Mouse (Mus musculus): ENCODE measurements around the gene Tgfbr2.

The Tgfbr2 gene

DNA sequence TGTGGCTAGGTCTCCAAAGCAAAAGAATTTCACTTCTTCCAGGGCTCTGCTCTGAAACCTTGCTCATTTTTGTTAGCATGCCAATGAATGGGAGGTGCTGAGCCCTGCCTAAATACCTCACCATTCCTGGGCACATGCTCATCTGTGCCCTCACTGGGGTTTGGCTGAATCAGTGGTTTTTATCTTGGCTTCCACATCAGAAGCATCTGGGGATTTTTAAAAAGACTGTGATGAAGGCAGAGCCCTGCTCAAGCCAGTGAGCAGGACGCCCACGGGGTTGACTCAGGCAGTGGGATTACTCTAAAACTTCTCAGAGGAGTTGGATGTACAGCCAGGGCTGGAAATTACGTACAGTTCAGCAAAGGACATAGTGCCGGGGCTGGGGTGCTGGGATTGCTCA lies 22.3 kb downstream of the Tgfbr2 start:
- DNase-seq (ENCODE audit: low read depth): peak; percentile 91

DNA sequence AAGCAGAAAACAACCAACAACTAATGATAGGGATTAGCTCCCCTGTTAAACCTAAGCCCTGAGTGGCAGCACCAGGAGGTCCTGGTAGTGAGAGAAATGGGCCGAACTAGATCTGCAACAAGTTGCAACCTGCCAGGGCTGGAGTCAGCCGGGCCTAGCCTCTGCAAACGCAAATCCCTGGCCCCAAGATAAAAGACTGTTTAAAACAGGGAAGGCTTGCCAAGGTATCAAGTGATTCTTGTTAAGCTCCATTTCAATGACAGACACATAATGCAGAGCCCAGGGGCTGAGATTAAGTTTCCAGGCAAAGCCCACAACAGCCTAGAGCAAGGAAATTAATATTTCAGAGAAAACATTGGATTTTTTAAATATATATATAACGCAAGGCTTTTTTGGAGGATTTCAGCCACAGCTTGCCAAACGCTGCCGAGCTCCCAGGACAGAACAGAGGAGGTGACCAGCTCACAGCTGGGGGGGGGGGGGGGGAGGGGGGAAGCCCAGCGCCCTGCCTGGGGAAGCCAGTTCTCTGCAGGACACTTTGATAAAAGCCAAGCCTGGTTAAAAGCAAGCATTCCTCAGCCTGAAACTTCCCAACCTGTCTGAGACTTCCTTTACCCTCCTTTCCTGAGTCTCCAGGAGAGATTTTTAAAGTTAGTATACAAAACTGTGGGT lies 24.3 kb downstream of the Tgfbr2 start:
- DNase-seq (ENCODE audit: low read depth): no peak

DNA sequence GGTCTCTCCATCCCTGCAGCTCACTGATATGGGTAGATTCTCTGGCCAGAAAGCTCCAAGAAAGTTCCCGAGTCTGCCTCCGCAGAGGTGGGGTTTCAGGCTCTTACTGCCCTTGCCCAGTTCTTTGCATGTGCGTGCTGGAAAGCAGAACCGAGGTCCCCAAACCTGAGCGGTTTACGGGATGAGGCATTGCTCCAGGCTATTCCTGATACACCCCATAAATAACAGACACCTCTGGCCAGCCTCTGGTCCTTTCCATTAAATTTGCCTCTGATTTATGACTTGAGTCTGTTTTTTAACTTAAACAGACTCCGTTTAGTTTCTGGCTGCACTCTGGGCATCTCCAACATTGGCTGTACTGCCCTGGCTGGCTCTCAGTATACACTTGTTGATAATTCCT lies 26.4 kb downstream of the Tgfbr2 start:
- no peak for DNase-seq (ENCODE audit: low read depth)

DNA sequence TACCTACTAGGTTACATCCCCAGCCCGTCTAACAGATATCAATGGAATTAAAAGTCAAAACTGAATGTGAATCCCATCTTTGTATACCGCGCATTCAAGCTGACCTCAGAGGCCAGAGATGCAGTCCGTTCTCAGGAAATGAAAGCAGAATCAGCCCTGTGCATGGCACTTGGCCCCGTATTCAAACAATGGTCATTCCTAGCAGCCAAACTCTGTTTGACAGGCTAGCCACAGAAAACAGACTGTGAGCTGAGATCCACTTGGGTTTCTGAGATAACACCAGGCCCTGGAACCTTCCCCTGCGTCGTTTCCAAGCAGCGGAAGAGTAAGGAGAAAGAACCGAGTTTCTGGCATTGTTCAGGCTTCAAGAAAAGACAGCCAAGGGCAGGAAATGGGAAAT lies 28.9 kb downstream of the Tgfbr2 start:
- DNase-seq (ENCODE audit: low read depth): no peak

DNA sequence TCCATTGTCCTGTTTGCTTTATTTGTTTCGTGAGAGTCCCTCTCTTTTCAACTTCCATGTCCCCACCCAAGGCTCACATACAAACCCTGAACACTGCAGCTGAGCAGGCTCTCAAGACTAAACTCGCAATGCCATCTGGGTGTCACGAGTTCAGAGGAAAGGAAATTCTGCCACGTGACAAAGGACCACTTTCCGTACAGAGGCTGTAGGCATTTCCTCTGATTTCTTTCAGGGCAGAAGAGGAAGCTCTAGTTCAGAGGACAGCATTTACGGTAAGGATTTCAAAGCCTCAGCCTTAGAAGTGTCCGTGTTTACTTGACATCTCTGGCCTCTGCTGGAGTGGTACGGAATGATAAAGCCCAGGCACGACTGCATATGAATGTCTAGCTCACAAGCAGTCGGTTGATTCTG lies 29.9 kb downstream of the Tgfbr2 start:
- no peak for DNase-seq (ENCODE audit: low read depth)

GRCm38 (mm10) chr9:116140422-116140821 lies 34.7 kb downstream of the Tgfbr2 start:
- no peak for DNase-seq (ENCODE audit: low read depth)

- DNase-seq (ENCODE audit: low read depth): no peak
Observed at GRCm38 (mm10) chr9:116139549-116139948, 35.6 kb downstream of the Tgfbr2 start.

DNA sequence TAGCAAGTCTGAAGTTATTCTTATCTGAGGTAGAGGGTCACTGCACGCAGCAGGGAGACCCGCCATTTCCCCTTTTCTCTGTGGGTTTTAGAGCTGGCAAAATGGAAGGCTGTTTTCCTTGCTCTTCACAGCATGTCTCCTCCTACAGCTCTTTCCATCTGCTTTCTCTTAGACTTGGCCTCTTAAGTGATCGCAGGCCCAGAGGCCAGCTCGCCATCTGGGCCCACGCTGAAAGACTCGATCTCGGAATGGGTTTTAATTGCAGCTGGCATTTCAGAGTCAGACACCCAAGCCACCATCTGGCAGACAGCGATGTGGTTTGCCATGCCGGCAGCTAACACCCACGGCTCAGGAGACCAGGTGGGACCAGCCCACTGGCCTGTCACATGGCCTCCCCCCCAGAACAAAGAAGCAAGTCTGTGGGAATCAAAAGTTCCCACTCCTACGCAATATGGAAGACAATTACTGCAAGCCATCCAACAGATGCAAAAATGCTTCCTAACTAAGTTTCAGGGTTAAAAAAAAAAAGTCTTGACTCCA lies 36.5 kb downstream of the Tgfbr2 start:
- peak; percentile 74 for DNase-seq (ENCODE audit: low read depth)

GRCm38 (mm10) chr9:116137645-116138044 lies 37.5 kb downstream of the Tgfbr2 start:
- no peak for DNase-seq (ENCODE audit: low read depth)

GRCm38 (mm10) chr9:116136811-116137210 lies 38.3 kb downstream of the Tgfbr2 start:
- no peak for DNase-seq (ENCODE audit: low read depth)

DNA sequence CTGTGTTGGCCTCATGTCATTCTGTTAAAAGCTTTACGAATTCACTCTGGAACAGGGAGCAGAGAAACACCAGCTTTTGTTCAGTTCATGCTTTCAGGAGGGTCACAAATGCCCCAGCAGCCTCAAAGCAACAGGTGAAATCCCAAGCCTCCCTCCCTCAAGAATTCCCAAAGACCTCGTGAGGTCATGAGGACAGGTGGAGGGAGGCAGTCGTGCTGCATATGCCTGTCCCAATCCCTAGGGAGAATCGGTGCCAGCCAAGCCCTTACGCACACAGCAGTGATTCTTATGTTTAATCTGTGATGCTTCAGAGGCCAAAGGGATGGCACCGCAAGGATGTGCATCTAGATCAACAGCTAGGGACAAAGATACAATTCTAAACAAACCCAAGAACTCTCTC lies 39.0 kb downstream of the Tgfbr2 start:
- no peak for DNase-seq (ENCODE audit: low read depth)

DNA sequence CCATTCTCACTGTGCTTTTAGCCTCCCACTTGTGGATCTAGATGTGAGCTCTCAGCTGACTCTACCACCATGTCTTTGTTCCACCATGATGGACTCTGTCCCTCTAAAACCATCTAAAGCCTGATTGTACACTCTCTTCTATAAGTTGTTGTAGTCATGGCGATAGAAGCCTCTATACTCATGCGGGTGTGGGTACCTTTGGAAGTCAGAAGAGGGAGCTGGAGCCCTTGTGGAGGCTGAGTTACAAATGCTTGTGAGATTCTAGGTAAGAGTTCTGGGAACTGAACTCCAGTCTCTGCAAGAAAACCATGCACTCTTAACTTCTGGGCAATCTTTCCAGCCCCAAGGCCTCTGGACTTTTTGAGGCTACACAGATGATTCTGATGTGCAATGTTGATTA lies 40.7 kb downstream of the Tgfbr2 start:
- DNase-seq (ENCODE audit: low read depth): no peak

GRCm38 (mm10) chr9:116133312-116133980 lies 41.7 kb downstream of the Tgfbr2 start:
- DNase-seq (ENCODE audit: low read depth): no peak

- DNase-seq (ENCODE audit: low read depth): no peak
Observed at GRCm38 (mm10) chr9:116128886-116129285, 46.3 kb downstream of the Tgfbr2 start.

- DNase-seq (ENCODE audit: low read depth): no peak
Observed at GRCm38 (mm10) chr9:116128311-116128710, 46.8 kb downstream of the Tgfbr2 start.

DNA sequence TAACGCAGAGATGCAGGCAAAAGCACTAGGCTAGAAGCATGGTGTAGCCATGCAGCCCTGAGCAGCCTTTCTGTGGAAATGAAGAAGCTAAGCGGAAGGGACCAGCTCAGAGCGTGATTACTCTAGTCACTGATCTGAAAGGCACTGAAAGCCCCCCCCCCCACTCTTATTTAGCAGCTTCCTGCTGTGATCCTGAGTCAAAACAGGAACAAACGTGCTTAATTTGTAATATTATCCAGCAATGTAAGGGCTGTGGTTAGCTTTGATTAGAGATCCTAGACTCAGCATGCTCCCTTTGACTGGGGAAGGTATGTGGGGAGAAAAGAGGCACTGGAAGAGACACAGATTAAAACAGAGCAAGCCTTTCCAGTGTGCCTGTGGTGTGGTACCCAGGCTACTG lies 48.7 kb downstream of the Tgfbr2 start:
- DNase-seq (ENCODE audit: low read depth): no peak

GRCm38 (mm10) chr9:116122969-116123589 lies 52.1 kb downstream of the Tgfbr2 start:
- DNase-seq (ENCODE audit: low read depth): no peak

DNA sequence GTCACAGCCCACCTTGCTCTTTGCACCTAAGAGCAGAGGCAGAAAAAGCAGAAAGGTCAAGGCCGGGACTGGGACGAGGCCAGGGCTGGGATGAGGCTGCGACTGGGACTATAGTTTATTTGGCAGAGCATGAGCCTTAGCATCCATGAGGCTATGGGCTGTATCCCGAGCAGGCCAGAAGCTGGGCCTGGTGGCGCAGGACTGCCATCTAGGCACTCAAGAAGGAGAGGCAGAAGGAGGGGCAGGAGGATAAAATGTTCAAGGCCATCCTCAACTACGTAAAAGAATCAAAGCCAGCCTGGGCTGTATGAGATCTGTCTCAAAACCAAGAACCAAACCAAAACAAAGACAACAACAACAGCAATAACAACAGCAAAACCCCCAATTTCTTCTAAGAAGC lies 52.6 kb downstream of the Tgfbr2 start:
- DNase-seq (ENCODE audit: low read depth): no peak

DNA sequence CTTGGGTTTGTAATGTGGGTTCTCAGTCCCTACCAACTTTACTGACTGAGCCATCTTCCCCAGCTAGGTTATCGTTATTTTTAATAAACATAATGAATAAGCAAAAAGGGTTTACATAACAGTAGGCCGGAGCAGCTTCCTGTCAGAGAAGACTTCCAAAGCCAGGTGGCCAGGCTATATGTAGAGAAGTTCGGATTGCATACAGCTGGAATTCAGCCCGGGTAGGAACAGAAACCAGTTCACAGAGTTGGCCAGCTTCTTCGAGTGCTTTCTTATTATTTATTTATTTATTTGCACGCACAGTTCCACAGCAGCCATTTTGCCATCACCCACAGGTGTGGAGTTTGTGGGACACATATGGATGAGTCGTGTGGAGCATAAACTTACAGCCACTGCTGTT lies 53.7 kb downstream of the Tgfbr2 start:
- DNase-seq (ENCODE audit: low read depth): no peak

GRCm38 (mm10) chr9:116119990-116120389 lies 55.2 kb downstream of the Tgfbr2 start:
- no peak for DNase-seq (ENCODE audit: low read depth)

DNA sequence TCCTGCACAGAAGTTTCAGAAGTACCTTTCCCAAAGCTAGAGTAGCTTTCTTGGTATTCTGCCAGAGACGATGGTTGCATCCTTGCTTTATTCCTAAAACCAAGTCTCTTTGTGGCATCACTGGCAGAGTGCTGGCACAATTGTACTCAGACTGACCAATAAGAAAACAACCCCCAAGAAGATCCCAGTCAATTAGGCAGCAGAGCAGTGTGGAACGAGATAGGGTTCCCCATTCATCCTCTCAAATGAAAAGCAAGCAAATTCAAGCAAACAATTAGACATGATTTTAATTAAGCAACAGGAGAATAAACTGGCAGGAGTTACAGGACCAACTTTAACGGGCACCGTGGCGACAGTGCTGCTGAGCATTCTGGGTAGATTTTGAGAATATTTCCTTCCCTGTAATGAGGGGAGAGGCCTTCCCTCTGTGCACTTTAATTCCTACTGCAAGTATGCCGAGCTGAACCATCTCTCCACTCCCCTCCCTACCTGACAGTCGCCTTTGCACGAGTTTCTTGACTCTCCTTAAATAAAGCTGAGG lies 56.8 kb downstream of the Tgfbr2 start:
- no peak for DNase-seq (ENCODE audit: low read depth)

GRCm38 (mm10) chr9:116115875-116116274 lies 59.3 kb downstream of the Tgfbr2 start:
- no peak for DNase-seq (ENCODE audit: low read depth)

GRCm38 (mm10) chr9:116114339-116114738 lies 60.8 kb downstream of the Tgfbr2 start:
- DNase-seq (ENCODE audit: low read depth): no peak

Measured in fibroblast of lung, adult 2 months (primary cell).